Mouse (Mus musculus) liver, embryonic 11.5 days (tissue): ENCODE data around the gene BC028528. TPM values are rescaled to one million over a fixed set of nuclear protein-coding genes. Genes with fewer than 3 reads are reported as not detected.
"Not testable (repeated sequence)": the region's sequence is repeated elsewhere in the genome, so short reads cannot be mapped to it uniquely, and the experiment has no call there.

ENCODE experiments used
- ATAC-seq: fragments of 200-750 bp; cut with Nextera tagmentation; replicated peaks from 2 replicates; pipeline ENCODE4 v1.8.0; 2017; ENCODE audit warnings: moderate number of reproducible peaks, mild to moderate bottlenecking, moderate TSS enrichment, moderate library complexity; ENCODE audit not compliant: low FRiP score
- DNase-seq: peaks from one replicate; pipeline ENCODE4 v3.0.0-alpha.2; 2017; ENCODE audit warnings: low spot score
- H3K27ac ChIP-seq: fragments of 300-500 bp; sonication (generic); 2 replicates; pipeline ENCODE4 v1.5.1; 2014; ENCODE audit warnings: mild to moderate bottlenecking, low read depth, low read length, control low read depth
- H3K27me3 ChIP-seq: fragments of 300-500 bp; sonication (generic); replicated peaks from 2 replicates; pipeline ENCODE4 v1.6.1; 2014; ENCODE audit warnings: low read length, mixed read lengths; ENCODE audit not compliant: control insufficient read depth, insufficient read depth
- H3K36me3 ChIP-seq: fragments of 300-500 bp; sonication (generic); 2 replicates; pipeline ENCODE4 v1.6.1; 2014; ENCODE audit warnings: mild to moderate bottlenecking, low read length, moderate library complexity, mixed read lengths; ENCODE audit not compliant: control insufficient read depth, insufficient read depth
- H3K4me1 ChIP-seq: fragments of 300-500 bp; sonication (generic); replicated peaks from 2 replicates; pipeline ENCODE4 v1.6.1; 2014; ENCODE audit warnings: low read length, mixed read lengths; ENCODE audit not compliant: control insufficient read depth, insufficient read depth
- H3K4me2 ChIP-seq: fragments of 300-500 bp; sonication (generic); 2 replicates; pipeline ENCODE4 v1.6.1; 2014; ENCODE audit warnings: mild to moderate bottlenecking, control low read depth, moderate library complexity
- H3K4me3 ChIP-seq: fragments of 300-500 bp; sonication (generic); 2 replicates; pipeline ENCODE4 v1.5.1; 2014; ENCODE audit warnings: low read depth, low read length, control low read depth
- H3K9ac ChIP-seq: fragments of 300-500 bp; sonication (generic); 2 replicates; pipeline ENCODE4 v1.6.1; 2014; ENCODE audit warnings: low read depth, low read length, control low read depth
- H3K9me3 ChIP-seq: fragments of 300-500 bp; sonication (generic); 2 replicates; pipeline ENCODE4 v1.6.1; 2016; ENCODE audit warnings: low read length, inconsistent platforms, mixed read lengths; ENCODE audit not compliant: control insufficient read depth
- WGBS: fragments of 180-500 bp; shearing (Covaris S2); extraction: QIAGEN DNeasy Blood & Tissue Kit; methylation state at CpG from one replicate; pipeline ENCODE4 v1.1.7; 2014; 5-methylcytosine and 5-hydroxymethylcytosine counted together
- polyA plus RNA-seq: library from polyadenylated mRNA; unstranded; fragments of >200 nt; fragmentation: Nextera tagmentation; extraction: Ambion mirVana; gene quantifications from 2 replicates; pipeline ENCODE4 v1.2.1, GENCODE M21; 2014

The BC028528 gene
- polyA plus RNA-seq, 1 experiment from 2014 or later = 13.5 TPM

GRCm38 (mm10) chr3:95860323-95860722 is 31.5 kb downstream of the BC028528 start:
- ATAC-seq = no peak
- Histone ChIP-seq H3K4me1 (no peaks in the 10 kb centered on the region), H3K9me3 (no peaks in the 10 kb centered on the region), H3K9ac (0 out of 2 replicates have a peak overlapping the region, but pooled peaks have one; percentile 25), H3K4me3 (no peak overlapping the region), H3K4me2 (no peak overlapping the region), H3K27ac (no peak overlapping the region), H3K36me3 (peaks cover 9% of the 10 kb centered on the region), H3K27me3 (no peaks in the 10 kb centered on the region)
- DNase-seq = no peak
- WGBS = 82% methylated on average over 3 of the region's 3 CpGs

DNA sequence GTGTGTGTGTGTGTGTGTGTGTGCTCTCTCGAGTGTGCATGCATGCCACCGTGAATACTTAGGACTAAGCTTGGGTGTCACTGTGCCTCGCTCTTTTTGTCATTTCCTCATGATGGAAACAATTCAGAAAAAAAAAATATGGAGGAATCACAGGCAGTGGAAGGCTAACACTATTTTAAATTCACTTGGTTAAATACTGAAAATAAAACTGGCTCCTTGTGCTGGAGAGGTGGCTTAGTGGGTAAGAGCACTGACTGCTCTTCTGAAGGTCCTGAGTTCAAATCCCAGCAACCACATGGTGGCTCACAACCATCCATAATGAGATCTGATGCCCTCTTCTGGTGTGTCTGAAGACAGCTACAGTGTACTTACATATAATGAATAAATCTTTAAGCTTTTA is 33.5 kb downstream of the BC028528 start:
- not testable (repeated sequence) for H3K9ac ChIP-seq, H3K4me2 ChIP-seq, DNase-seq, H3K9me3 ChIP-seq, H3K4me1 ChIP-seq, H3K4me3 ChIP-seq, H3K27ac ChIP-seq, H3K27me3 ChIP-seq, ATAC-seq, H3K36me3 ChIP-seq
- 74% methylated on average over 3 of the region's 3 CpGs for WGBS

GRCm38 (mm10) chr3:95857050-95857449 is 34.8 kb downstream of the BC028528 start:
- WGBS = 96% methylated on average over 1 of the region's 1 CpGs
- not testable (repeated sequence) for DNase-seq, ATAC-seq, H3K27ac ChIP-seq, H3K27me3 ChIP-seq, H3K4me3 ChIP-seq, H3K9ac ChIP-seq, H3K9me3 ChIP-seq, H3K4me2 ChIP-seq
- Histone ChIP-seq H3K4me1 (peaks cover 11% of the 10 kb centered on the region; the same call in 1 of the 2 replicates), H3K36me3 (peaks cover 10% of the 10 kb centered on the region)

GRCm38 (mm10) chr3:95856115-95856514 is 35.7 kb downstream of the BC028528 start:
- 31% methylated on average over 7 of the region's 7 CpGs for WGBS
- H3K9me3 ChIP-seq = no peaks in the 10 kb centered on the region
- peak overlapping the region; percentile 94 for H3K9ac ChIP-seq
- no peak for DNase-seq
- H3K27ac ChIP-seq = peak overlapping the region; percentile 38
- peaks cover 15% of the 10 kb centered on the region for H3K36me3 ChIP-seq
- no peak for ATAC-seq
- H3K27me3 ChIP-seq = no peaks in the 10 kb centered on the region
- peaks cover 16% of the 10 kb centered on the region; the same call in 1 of the 2 replicates for H3K4me1 ChIP-seq
- peak overlapping the region; percentile 87 for H3K4me2 ChIP-seq
- H3K4me3 ChIP-seq = peak overlapping the region; percentile 92

DNA sequence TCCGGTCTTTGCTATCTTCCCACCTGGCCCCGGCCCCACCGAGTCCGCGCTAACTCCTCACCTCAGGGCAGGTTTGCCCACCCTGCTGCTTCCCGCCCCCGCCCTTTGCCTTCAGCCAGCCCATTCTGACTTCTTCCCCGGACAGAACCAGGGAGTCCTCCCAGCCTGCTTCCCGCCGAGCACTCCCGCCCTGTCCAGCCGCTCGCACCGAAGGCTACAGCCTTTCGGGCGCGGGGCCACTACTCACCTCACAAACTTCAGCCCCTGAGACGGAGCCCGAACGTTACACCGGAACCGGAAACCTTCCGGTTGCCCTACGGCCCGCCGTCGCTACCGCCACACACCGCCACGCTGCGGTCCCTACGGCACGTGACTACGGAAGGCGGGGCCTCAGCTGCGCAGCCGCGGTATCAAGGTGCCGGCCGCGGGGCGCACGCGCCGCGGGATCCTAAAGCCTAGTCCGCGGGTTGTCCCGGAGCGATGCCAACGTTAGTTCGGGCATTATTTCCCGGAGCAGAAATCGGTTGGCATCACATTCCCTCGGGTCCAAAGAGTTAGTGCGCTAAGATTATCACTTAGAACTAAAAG is 36.2 kb downstream of the BC028528 start, which contains the start of gene Prpf3:
Gene Prpf3 (minus strand): TSS at position 384 of the 588 bp plus-strand sequence.
- Histone ChIP-seq H3K4me1 (peaks cover 18% of the 10 kb centered on the region; the same call in 1 of the 2 replicates), H3K27me3 (no peaks in the 10 kb centered on the region), H3K4me2 (peak within 1 kb of the TSS; percentile 87), H3K27ac (peak within 1 kb of the TSS; percentile 38), H3K4me3 (peak within 1 kb of the TSS; percentile 92), H3K9ac (peak within 1 kb of the TSS; percentile 94), H3K36me3 (peaks cover 15% of the 10 kb centered on the region), H3K9me3 (no peaks in the 10 kb centered on the region)
- under 1% methylated on average over 56 of the region's 56 CpGs for WGBS
- DNase-seq (peak; percentile 92), ATAC-seq (peak; percentile 96)

DNA sequence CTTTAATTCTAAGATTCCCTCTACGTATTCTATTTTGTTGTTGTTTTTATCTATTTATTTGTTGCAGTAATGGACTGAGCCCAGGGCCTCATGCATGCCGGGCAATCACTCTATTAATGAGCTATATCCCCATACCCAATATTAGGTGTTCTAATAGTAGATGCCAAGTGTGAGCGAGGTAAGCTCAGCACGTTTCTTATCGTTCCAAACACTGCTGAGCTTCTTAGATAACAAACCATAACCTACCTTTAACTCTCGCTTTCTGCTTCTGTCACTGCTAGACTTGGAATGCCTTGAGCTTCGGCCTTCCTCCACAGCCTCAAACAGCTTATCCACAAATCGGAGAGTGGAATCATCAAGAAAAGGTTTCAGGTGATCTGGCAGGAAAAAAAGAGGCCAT is 40.5 kb downstream of the BC028528 start:
- Histone ChIP-seq H3K4me2 (peak overlapping the region; percentile 41; the same call in 1 of the 2 replicates), H3K36me3 (peaks cover 48% of the 10 kb centered on the region), H3K4me3 (no peak overlapping the region), H3K27me3 (no peaks in the 10 kb centered on the region), H3K9ac (no peak overlapping the region), H3K27ac (0 out of 2 replicates have a peak overlapping the region, but pooled peaks have one; percentile 5), H3K9me3 (no peaks in the 10 kb centered on the region), H3K4me1 (peaks cover 18% of the 10 kb centered on the region; the same call in 1 of the 2 replicates)
- WGBS = 70% methylated on average over 8 of the region's 8 CpGs
- no peak for DNase-seq
- no peak for ATAC-seq

DNA sequence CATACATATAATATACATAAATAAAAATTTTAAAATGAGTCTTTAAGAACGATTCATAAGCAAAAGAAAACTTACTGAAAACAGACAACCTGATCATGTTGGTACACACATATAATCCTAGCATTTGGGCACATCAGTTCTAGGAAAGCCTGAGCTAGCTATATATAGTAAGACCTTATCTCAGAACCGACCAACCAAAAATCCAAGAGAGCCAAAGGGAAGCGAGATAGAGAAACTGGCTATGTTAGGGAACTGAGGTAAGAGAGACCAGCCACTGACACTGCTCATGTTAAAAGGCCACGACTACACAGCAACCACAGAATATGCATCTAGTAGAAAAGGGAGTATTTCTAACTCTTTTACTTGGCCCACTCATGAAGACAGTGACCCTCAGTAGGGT is 41.2 kb downstream of the BC028528 start:
- Histone ChIP-seq H3K4me3 (no peak overlapping the region), H3K4me1 (peaks cover 18% of the 10 kb centered on the region; the same call in 1 of the 2 replicates), H3K4me2 (peak overlapping the region; percentile 41), H3K9ac (no peak overlapping the region), H3K27me3 (no peaks in the 10 kb centered on the region), H3K27ac (0 out of 2 replicates have a peak overlapping the region, but pooled peaks have one; percentile 5), H3K9me3 (no peaks in the 10 kb centered on the region), H3K36me3 (peaks cover 52% of the 10 kb centered on the region)
- DNase-seq = no peak
- WGBS = 51% methylated on average over 4 of the region's 4 CpGs
- ATAC-seq = peak; percentile 62; the same call in 1 of the 2 replicates

DNA sequence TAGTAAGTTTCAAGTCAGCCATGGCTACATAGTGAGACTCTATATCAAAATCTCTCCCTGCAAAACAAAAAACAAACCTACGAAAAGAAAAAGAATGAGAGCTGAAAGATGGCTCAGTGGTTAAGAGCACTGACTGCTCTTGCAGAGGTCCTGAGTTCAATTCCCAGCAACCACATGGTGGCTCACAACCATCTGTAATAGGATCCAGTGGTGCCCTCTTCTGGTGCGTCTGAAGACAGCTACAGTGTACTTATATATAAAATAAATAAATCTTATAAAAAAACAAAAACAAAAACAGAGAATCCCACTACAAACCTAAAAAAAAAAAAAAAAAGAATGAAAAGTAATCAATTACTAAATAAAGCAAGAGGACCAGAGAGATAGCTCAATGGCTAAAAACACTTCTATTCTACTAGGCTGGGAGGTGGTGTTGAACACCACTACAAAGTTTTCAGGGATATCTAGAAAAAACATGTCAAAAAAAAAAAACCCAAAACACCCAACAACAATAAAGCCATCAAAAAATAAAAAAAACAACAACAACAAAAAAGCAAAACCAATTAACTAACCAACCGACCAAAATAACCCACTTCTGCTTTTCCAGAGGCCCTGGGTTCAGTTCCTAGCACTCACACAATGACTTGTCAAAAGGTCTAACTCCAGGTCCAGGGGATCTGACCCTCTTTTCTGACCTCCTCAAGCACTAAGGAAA is 49.1 kb downstream of the BC028528 start:
- no peak overlapping the region for H3K9ac ChIP-seq
- H3K27me3 ChIP-seq = no peaks in the 10 kb centered on the region
- peaks cover 51% of the 10 kb centered on the region for H3K36me3 ChIP-seq
- ATAC-seq = no peak
- H3K9me3 ChIP-seq = no peaks in the 10 kb centered on the region
- no peak for DNase-seq
- no peak overlapping the region for H3K27ac ChIP-seq
- H3K4me1 ChIP-seq = peaks cover 3% of the 10 kb centered on the region
- H3K4me2 ChIP-seq = no peak overlapping the region
- 79% methylated on average over 3 of the region's 3 CpGs for WGBS
- H3K4me3 ChIP-seq = no peak overlapping the region
